Mouse (Mus musculus) lung, adult 2 months (tissue): ENCODE measurements around the gene Aox1.

Source experiments
- CTCF ChIP-seq: fragments of 200-500 bp; IDR thresholded peaks from 2 replicates; pipeline ENCODE4 v1.5.1; 2011; ENCODE audit warnings: mild to moderate bottlenecking, low read length, control low read depth; ENCODE audit not compliant: insufficient read depth
- POLR2A ChIP-seq: fragments of 200-500 bp; IDR thresholded peaks from 2 replicates; pipeline ENCODE4 v1.6.1; 2011; ENCODE audit warnings: low read depth, mild to moderate bottlenecking, control low read depth, low read length, borderline replicate concordance; ENCODE audit errors: extremely low read depth

- TF ChIP-seq POLR2A, result no peak
- no peak for TF ChIP-seq CTCF
Observed at GRCm38 (mm10) chr1:58018856-58019255, 10.9 kb upstream of the Aox1 start, which contains the start of gene Kctd18.
